Mouse (Mus musculus) adrenal gland, postnatal 36 days (tissue): ENCODE data around the gene Faap100. TPM values are rescaled to one million over a fixed set of nuclear protein-coding genes. Genes with fewer than 3 reads are reported as not detected.
A peak's percentile ranks its signal among the peaks of the same experiment; 100 is the strongest.
"Not testable (repeated sequence)": the region's sequence is repeated elsewhere in the genome, so short reads cannot be mapped to it uniquely, and the experiment has no call there.

ENCODE experiments used
- DNase-seq, 2 experiments: peaks; one replicate each; pipeline ENCODE4 v3.0.0; 2021; ENCODE audit warnings: mixed read lengths in 1 of 2
- long read RNA-seq, 2 experiments: library from polyadenylated mRNA; stranded (forward); transcript quantifications; one replicate each; pipeline ENCODE4 v2.0.0; 2021; ENCODE audit warnings: borderline sequencing depth in 2 of 2
- total RNA-seq, 2 experiments: library from RNA; stranded (reverse); gene quantifications; 2 replicates each; pipeline ENCODE4 v1.2.3; 2021

Faap100 gene
- 10 to 100 TPM; 21.3 to 32.1 TPM for total RNA-seq
- long read RNA-seq, experiment 1, transcript Faap100-201 (10 exons, 3,193 nt), result major isoform, 41 of 82 reads
- long read RNA-seq, experiment 1, partial matches to known transcripts, result 19 of 82 reads
- long read RNA-seq, experiment 1, other reads (novel, unspliced or antisense), result 17 of 82 reads
- long read RNA-seq, experiment 2, transcript Faap100-201 (10 exons, 3,193 nt), result major isoform, 11 of 24 reads
- long read RNA-seq, experiment 2, partial matches to known transcripts, result 4 of 24 reads
- long read RNA-seq, experiment 2, other reads (novel, unspliced or antisense), result 6 of 24 reads

GRCm38 (mm10) chr11:120378611-120379540 is at the start of gene Faap100:
Gene Faap100, minus strand, starts transcription at chr11:120378764.
- peak; percentile 93 to 95 for DNase-seq

GRCm38 (mm10) chr11:120426727-120427126 is 48.2 kb upstream of the Faap100 start:
- DNase-seq, result no peak

GRCm38 (mm10) chr11:120423569-120424295 is 45.2 kb upstream of the Faap100 start:
- peak; percentile 69 to 79 for DNase-seq

DNA sequence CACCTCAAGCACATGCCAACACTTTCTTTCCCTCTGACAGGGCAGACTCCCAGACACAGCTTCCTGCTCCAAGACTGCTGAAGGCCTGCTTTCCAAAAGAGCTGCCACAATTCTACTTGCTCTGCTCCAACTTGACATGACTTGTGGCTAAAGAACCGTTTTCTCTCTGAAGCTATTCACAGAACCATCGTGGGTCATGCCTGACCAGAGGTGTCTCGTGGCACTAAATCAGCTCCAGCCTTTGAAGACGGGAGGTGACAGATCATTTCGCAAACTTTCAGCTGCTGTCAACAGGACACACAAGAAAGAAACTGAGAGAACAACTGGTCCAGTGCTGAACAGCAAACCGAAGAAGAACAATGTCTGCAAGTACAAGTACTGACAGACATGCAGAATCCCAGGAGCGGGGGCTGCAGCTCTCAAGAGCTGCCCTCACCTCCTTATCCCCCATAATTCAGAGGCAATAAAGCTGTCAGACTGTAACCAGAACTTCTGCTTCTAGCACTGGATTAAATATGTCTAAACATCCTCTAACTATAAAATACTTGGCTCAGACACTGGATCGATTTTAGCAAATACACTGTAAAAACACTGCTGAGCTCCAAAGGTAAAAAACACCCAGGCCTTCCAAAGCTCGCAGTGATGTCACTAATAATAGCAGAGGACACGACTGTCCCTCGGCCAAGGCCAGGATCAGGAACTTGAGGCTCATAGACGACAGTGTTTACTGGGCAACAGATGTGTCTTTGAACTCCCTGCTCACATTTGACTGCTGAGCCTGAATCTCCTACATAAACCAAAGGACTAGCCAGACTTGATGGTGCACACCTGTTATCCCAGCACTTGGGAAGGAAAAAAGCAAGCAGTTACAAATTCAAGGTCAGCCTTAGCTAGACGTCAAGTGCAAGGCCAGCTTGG is 44.3 kb upstream of the Faap100 start:
- DNase-seq, result peak; percentile 44 to 52

DNA sequence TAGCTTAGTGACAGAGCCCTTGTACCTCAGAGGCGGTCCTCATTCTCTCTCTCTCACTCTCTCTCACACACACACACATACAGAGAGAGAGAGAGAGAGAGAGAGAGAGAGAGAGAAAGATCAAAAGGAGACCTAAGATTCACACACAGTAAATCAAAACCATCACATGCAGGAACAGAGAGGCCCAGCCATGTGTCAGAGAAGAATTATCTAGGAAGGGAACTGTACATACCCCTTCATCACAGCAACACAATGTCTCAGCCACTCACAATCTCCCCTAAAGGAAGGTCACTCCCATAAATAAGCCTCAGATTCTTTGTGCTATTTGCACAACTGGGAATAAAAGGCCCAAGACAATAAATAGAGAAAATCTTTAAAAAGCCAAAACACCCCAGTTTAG is 40.0 kb upstream of the Faap100 start:
- peak in 1 of 2 experiments; percentile 33 for DNase-seq

DNA sequence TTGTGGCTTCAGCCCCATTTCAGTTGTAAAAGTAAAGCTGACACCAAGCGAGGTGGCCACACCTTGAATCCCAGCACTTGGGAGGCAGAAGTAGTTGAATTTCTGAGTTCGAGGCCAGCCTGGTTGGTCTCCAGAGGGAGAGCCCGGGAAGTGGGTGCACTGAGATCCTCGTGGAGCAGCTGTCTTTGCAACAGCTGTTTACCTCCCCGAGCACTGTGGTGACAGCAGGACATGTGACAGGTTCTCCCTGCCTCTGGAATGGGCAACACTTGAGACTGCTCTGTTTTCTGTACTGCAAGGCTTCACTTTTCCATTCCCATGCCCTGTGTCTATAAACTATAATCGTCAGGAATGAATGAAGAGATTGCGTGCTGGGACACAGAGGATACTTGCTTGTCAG is 39.3 kb upstream of the Faap100 start:
- no peak for DNase-seq

GRCm38 (mm10) chr11:120413621-120414020 is 35.1 kb upstream of the Faap100 start:
- not testable (repeated sequence) for DNase-seq

DNA sequence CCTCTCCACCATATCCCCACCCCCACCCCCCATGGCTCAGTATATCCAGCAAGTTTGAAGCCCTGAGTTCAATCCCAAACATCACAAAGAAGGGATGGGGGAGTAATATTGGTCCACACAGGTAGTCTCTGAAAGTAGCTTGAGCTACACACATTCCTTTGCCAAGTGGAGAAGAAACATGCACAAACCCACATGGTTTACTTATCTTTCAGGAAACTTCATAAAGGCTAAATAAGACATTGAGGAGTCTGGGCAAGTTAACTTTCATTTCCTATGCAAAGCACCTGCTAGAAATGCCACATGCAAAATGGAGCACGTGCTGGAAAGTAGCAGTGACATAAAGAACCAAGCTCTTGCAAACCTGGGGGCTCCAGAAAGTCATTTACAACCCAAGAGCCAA is 27.9 kb upstream of the Faap100 start:
- DNase-seq, result no peak

GRCm38 (mm10) chr11:120405867-120406266 is 27.3 kb upstream of the Faap100 start:
- no peak for DNase-seq

DNA sequence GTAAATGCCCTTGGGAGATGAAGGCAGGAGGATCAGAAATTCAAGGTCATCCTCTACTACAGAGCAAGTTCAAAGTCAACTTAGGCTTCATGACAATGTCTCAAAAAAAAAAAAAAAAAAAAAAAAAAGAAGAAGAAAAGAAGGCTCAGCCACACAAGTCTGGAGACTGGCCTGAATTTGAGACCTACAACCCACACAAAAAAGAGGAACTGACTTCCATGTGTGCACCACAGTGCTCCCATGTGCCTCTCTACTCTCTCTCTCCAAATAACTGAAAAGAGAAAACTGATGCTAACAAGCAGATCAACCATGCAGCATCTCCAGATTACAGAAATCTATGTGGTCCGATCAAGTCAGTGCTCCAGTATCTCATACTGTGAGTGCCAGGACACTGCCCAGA is 26.2 kb upstream of the Faap100 start:
- DNase-seq, result no peak

DNA sequence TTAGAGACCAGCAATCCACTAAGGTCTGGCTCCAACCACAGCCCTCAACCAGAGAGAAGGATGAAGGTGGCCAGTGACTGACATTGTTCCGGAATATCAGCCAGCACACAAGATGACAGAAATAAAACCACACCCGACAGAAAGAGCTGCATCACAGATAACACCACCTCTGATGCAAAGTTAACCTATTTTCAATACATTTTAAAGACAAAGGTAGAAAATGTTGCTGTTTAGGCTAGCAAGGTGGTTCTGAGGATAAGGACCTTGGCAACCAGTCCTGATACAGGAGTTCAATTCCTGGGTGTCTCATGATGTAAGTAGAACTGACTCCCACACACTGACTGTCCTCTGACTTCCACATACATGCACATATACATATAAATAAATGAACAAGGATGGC is 20.8 kb upstream of the Faap100 start:
- no peak for DNase-seq

DNA sequence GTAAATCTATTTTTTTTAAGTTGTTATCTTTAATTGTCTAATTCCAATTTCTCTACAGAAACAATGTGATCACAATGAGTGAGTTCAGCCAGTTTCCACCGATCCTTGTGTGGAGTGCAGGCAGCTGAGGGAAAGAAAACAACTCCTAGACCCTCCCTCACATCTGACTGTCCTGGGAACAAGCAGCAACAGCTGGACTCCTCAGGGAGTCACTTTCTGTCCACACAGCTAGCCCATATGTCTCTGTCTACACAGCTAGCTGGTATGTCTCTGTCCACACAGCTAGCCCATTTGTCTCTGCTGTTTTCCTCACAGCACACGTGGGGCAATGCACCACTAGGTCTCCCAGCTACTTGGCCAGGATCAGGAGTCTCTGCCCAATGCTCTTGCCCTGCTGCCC is 19.0 kb upstream of the Faap100 start:
- DNase-seq, result no peak

GRCm38 (mm10) chr11:120395661-120396060 is 17.1 kb upstream of the Faap100 start:
- DNase-seq, result no peak

- no peak for DNase-seq
Observed at GRCm38 (mm10) chr11:120388580-120388979, 10.0 kb upstream of the Faap100 start.

GRCm38 (mm10) chr11:120387157-120387556 is 8.6 kb upstream of the Faap100 start:
- peak; percentile 68 to 81 for DNase-seq

- DNase-seq, result no peak
Observed at GRCm38 (mm10) chr11:120386632-120387031, 8.1 kb upstream of the Faap100 start.

- no peak for DNase-seq
Observed at GRCm38 (mm10) chr11:120382509-120382908, 3.9 kb upstream of the Faap100 start.

- DNase-seq, result no peak
Observed at GRCm38 (mm10) chr11:120381157-120381556, 2.6 kb upstream of the Faap100 start.

DNA sequence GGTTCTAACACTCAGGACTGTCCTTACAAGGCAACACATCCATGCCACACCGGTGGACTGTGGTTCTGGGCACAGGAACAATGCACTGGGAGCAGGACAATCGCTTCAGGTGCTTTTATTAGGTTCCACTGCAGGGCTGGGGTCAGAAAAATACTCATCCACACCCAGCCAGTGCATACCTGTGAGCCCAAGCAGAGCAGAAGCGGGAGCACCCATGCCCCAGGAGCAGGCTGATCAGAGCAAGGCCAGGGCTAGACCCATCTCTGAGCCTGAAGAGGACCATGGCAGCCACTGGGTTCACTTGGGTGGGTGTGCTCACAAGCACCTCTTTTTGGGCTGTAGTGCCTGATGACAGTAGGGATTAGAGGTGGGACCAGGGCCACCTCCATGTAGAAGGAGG is 1.7 kb upstream of the Faap100 start:
- DNase-seq, result no peak

DNA sequence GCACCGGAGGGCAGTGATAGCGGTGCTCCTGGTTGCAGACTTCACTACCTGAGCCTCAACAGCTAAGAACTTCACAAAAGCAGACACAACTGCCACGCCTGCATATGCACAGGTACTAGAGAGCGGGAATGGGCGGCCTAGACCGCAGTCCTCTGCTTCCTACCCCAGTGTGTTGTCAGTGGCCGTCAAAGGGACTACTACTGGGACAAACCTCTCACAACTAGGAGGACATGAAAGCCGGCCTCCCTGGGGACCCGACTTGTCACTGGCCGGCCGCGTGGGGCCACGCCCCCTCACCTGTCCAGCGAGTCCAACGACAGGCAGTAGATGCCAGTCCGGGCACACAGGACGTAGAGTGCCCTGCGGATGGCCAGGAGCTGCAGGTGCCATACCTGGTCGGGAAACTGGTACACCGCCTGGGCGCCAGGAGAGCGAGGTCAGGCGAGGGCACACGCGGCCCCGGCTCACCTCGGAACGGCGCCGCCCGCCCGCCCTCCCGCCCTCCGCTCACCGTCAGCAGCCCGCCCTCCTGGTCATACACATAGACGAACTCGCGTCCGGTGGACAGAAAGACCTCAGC is 443 bp downstream of the Faap100 start:
- peak; percentile 50 to 60 for DNase-seq

DNA sequence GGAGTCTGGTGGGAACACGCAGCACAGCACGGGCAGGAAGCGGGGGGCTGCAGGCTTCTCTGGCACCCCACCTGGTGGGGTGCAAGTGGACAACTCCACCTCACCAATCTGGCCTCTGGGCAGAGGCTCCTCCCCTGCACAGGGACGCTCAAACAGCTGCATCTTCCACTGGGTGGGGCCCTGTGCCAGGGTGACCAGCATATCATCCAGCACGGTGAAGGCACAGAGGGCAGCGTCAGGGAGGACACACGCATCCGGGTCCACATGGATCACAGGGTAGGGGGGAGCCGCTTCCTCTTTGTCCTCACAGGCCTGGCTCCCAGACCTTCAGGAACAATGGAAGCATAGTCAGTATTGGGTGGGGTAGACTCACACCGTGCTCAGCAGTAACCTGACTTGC is 1.2 kb downstream of the Faap100 start:
- DNase-seq, result peak; percentile 36 to 40
